17 mouse cellular contexts compared by ENCODE assay signal in the genomic region with DNA sequence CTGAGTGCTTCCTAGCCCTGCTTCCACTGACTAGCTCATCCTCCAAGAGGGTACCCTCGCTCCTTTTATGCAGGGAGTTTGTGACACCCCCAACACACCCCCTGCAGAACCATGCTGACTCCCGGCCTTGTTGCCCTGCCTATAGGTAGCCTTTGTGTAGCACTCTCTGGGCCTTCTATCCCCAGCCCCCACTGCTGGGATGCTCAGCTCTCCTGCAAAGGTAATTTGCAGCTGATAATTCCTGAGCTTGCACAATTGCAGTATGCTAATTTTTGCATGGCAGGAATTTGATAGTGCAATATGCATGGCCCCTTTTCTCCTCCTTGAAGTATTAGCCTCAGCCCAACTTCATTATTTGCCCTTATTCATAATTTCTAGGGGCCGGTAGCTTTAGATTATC. TPM values are rescaled to one million over a fixed set of nuclear protein-coding genes. Genes with fewer than 3 reads are reported as not detected.
A peak's percentile ranks its signal among the peaks of the same experiment; 100 is the strongest.
DNase-seq lines count a peak whose midpoint lies in the region; ATAC-seq lines count a peak whose summit lies in the region.
"Had no signal": no experiment of that assay in that cellular context is flagged by ENCODE, and none has a peak within 500 bp of the region (broad histone marks: within the 10 kb centered on the region; RNA-seq: fewer than 3 reads in every experiment).

No protein-coding gene starts in this region.

- H3K36me3 ChIP-seq in hindbrain, embryonic 10.5 days = peaks cover 55% of the 10 kb centered on the region
- H3K36me3 ChIP-seq in hindbrain, embryonic 16.5 days (ENCODE audit: control insufficient read depth, insufficient read depth, low read length) = peaks cover 6% of the 10 kb centered on the region; the same call in 1 of the 2 replicates
- H3K36me3 ChIP-seq in hindbrain, embryonic 11.5 days (ENCODE audit: control insufficient read depth, insufficient read depth, low read length) = no peaks in the 10 kb centered on the region
- peaks cover 41% of the 10 kb centered on the region for H3K36me3 ChIP-seq in midbrain, embryonic 10.5 days
- peaks cover 8% of the 10 kb centered on the region for H3K36me3 ChIP-seq in neural tube, embryonic 14.5 days (ENCODE audit: control insufficient read depth, insufficient read depth, low read length)

- peaks cover 83% of the 10 kb centered on the region for H3K4me1 ChIP-seq in hindbrain, embryonic 10.5 days (replicated peaks)
- peaks cover 13% of the 10 kb centered on the region for H3K4me1 ChIP-seq in hindbrain, embryonic 16.5 days (ENCODE audit: control insufficient read depth, insufficient read depth, low read depth, low read length)
- peaks cover 12% of the 10 kb centered on the region for H3K4me1 ChIP-seq in hindbrain, embryonic 11.5 days (replicated peaks; ENCODE audit: control insufficient read depth, insufficient read depth, low read length)
- H3K4me1 ChIP-seq in midbrain, embryonic 10.5 days = peaks cover 74% of the 10 kb centered on the region
- peaks cover 52% of the 10 kb centered on the region for H3K4me1 ChIP-seq in neural tube, embryonic 14.5 days (ENCODE audit: control insufficient read depth, insufficient read depth, low read length)

- ATAC-seq in hindbrain, embryonic 16.5 days = no peak; the same call in 1 of the 2 replicates
- ATAC-seq in hindbrain, embryonic 11.5 days (ENCODE audit: low FRiP score) = no peak
- ATAC-seq in neural tube, embryonic 14.5 days (ENCODE audit: low read depth) = peak; percentile 52; the same call in 1 of the 2 replicates
- ATAC-seq: liver, embryonic 12.5 days had no signal

- H3K4me2 ChIP-seq in hindbrain, embryonic 16.5 days (ENCODE audit: low read length) = no peak overlapping the region
- no peak overlapping the region for H3K4me2 ChIP-seq in hindbrain, embryonic 11.5 days (replicated peaks; ENCODE audit: low read depth, low read length)
- no peak overlapping the region for H3K4me2 ChIP-seq in neural tube, embryonic 14.5 days (ENCODE audit: low read depth, low read length)
- H3K4me2 ChIP-seq: liver, embryonic 12.5 days had no signal

- no peak overlapping the region for H3K4me3 ChIP-seq in hindbrain, embryonic 10.5 days
- no peak overlapping the region for H3K4me3 ChIP-seq in hindbrain, embryonic 16.5 days (ENCODE audit: low read length)
- H3K4me3 ChIP-seq in hindbrain, embryonic 11.5 days (ENCODE audit: low read depth, low read length) = no peak overlapping the region
- H3K4me3 ChIP-seq in midbrain, embryonic 10.5 days = no peak overlapping the region
- H3K4me3 ChIP-seq in neural tube, embryonic 14.5 days (ENCODE audit: low read depth, low read length) = no peak overlapping the region
- H3K4me3 ChIP-seq: layer of hippocampus, adult 2 months; left cerebral cortex, adult 2 months; liver, embryonic 12.5 days had no signal

- 34% methylated on average over 3 of the region's 3 CpGs for WGBS in hindbrain, embryonic 10.5 days
- 38% methylated on average over 3 of the region's 3 CpGs for whole genome bisulfite sequencing in hindbrain, embryonic 16.5 days
- WGBS in hindbrain, embryonic 11.5 days = 37% methylated on average over 3 of the region's 3 CpGs
- WGBS in midbrain, embryonic 10.5 days = 21% methylated on average over 3 of the region's 3 CpGs
- 25% methylated on average over 3 of the region's 3 CpGs for WGBS in neural tube, embryonic 14.5 days

- no peak for DNase-seq in hindbrain, embryonic 10.5 days (ENCODE audit: low spot score)
- no peak for DNase-seq in hindbrain, embryonic 11.5 days (ENCODE audit: low spot score)
- no peak for DNase-seq in midbrain, embryonic 10.5 days (ENCODE audit: low spot score)
- no peak for DNase-seq in testis, postnatal 14 days (ENCODE audit: low spot score)
- no peak for DNase-seq in thymus, postnatal 36 days
- DNase-seq in lung, postnatal 10 days = no peak
- DNase-seq: cerebellum, adult 8-10 months; gastrocnemius, postnatal 14 days; heart, postnatal 36 days; kidney, adult 8-10 months had no signal

- no peaks in the 10 kb centered on the region for H3K9me3 ChIP-seq in hindbrain, embryonic 10.5 days
- no peaks in the 10 kb centered on the region for H3K9me3 ChIP-seq in hindbrain, embryonic 16.5 days (ENCODE audit: control insufficient read depth, low read length)
- no peaks in the 10 kb centered on the region for H3K9me3 ChIP-seq in hindbrain, embryonic 11.5 days (ENCODE audit: control insufficient read depth, low read length)
- H3K9me3 ChIP-seq in midbrain, embryonic 10.5 days (replicated peaks) = no peaks in the 10 kb centered on the region
- no peaks in the 10 kb centered on the region for H3K9me3 ChIP-seq in neural tube, embryonic 14.5 days (ENCODE audit: control insufficient read depth, low read length)
- H3K9me3 ChIP-seq: liver, embryonic 12.5 days had no signal

- no peak overlapping the region for H3K9ac ChIP-seq in hindbrain, embryonic 16.5 days (ENCODE audit: low read depth, low read length)
- no peak overlapping the region for H3K9ac ChIP-seq in hindbrain, embryonic 11.5 days (ENCODE audit: low read depth, low read length)
- H3K9ac ChIP-seq in neural tube, embryonic 14.5 days (replicated peaks; ENCODE audit: low read depth, low read length) = no peak overlapping the region
- H3K9ac ChIP-seq: liver, embryonic 12.5 days had no signal

- H3K27ac ChIP-seq in hindbrain, embryonic 10.5 days = peak overlapping the region; percentile 78
- no peak overlapping the region for H3K27ac ChIP-seq in hindbrain, embryonic 16.5 days (ENCODE audit: low read depth, low read length)
- peak overlapping the region; percentile 80 for H3K27ac ChIP-seq in hindbrain, embryonic 11.5 days (ENCODE audit: low read depth, low read length)
- H3K27ac ChIP-seq in midbrain, embryonic 10.5 days (replicated peaks) = peak overlapping the region; percentile 69
- H3K27ac ChIP-seq in neural tube, embryonic 14.5 days (ENCODE audit: low read depth, low read length) = peak overlapping the region; percentile 71
- H3K27ac ChIP-seq: layer of hippocampus, adult 2 months; left cerebral cortex, adult 2 months; liver, embryonic 12.5 days; stomach, postnatal 0 days had no signal

- H3K27me3 ChIP-seq in hindbrain, embryonic 10.5 days (ENCODE audit: insufficient read depth, poor library complexity, severe bottlenecking) = no peaks in the 10 kb centered on the region
- H3K27me3 ChIP-seq in hindbrain, embryonic 16.5 days (replicated peaks; ENCODE audit: control insufficient read depth, insufficient read depth, low read length) = no peaks in the 10 kb centered on the region
- H3K27me3 ChIP-seq in hindbrain, embryonic 11.5 days (ENCODE audit: control insufficient read depth, insufficient read depth, low read length) = no peaks in the 10 kb centered on the region
- no peaks in the 10 kb centered on the region for H3K27me3 ChIP-seq in midbrain, embryonic 10.5 days (ENCODE audit: low read depth, poor library complexity, severe bottlenecking)
- no peaks in the 10 kb centered on the region for H3K27me3 ChIP-seq in neural tube, embryonic 14.5 days (ENCODE audit: control insufficient read depth, insufficient read depth, low read length)
- H3K27me3 ChIP-seq: liver, embryonic 12.5 days had no signal

RNA-seq across cellular contexts. Expression of gene Vapb, which starts 38.2 kb away (rescaled TPM):
- polyA plus RNA-seq in hindbrain, embryonic 10.5 days (2016; fragmentation: Nextera tagmentation; extraction: Ambion mirVana) = 11.7 and 14.9 TPM in 2 replicates
- 16.3 and 22.1 TPM in 2 replicates for polyA plus RNA-seq in hindbrain, embryonic 16.5 days (2015; fragmentation: Nextera tagmentation; extraction: Ambion mirVana)
- polyA plus RNA-seq in hindbrain, embryonic 11.5 days (2014; fragmentation: Nextera tagmentation; extraction: Ambion mirVana) = 16.1 and 18.1 TPM in 2 replicates
- polyA plus RNA-seq in midbrain, embryonic 10.5 days (2016; fragmentation: Nextera tagmentation; extraction: Ambion mirVana) = 9.4 and 11.6 TPM in 2 replicates
- polyA plus RNA-seq in neural tube, embryonic 14.5 days (2014; fragmentation: Nextera tagmentation; extraction: Ambion mirVana) = 11.7 and 13.7 TPM in 2 replicates

RNA-seq across cellular contexts. Expression of gene 1700010B08Rik, which starts 56.3 kb away (rescaled TPM):
- polyA plus RNA-seq in hindbrain, embryonic 10.5 days (2016; fragmentation: Nextera tagmentation; extraction: Ambion mirVana) = not detected in 2 replicates
- polyA plus RNA-seq in hindbrain, embryonic 16.5 days (2015; fragmentation: Nextera tagmentation; extraction: Ambion mirVana) = not detected in 2 replicates
- not detected in 2 replicates for polyA plus RNA-seq in hindbrain, embryonic 11.5 days (2014; fragmentation: Nextera tagmentation; extraction: Ambion mirVana)
- polyA plus RNA-seq in midbrain, embryonic 10.5 days (2016; fragmentation: Nextera tagmentation; extraction: Ambion mirVana) = not detected in 2 replicates
- polyA plus RNA-seq in neural tube, embryonic 14.5 days (2014; fragmentation: Nextera tagmentation; extraction: Ambion mirVana) = not detected in 2 replicates
- polyA plus RNA-seq: liver, embryonic 12.5 days; lung, embryonic 16.5 days; stomach, postnatal 0 days had no signal
